Mouse (Mus musculus) erythroblast, embryonic 14.5 days (primary cell): ENCODE measurements at regions not wholly inside any gene's neighbourhood (a gene's known extent, or its start where the extent isn't known, plus 50 kb on each side); places are given as distances from the start of the nearest gene placed in this dataset.
"Not testable (repeated sequence)": the region's sequence is repeated elsewhere in the genome, so short reads cannot be mapped to it uniquely, and the experiment has no call there.

Source experiments
- GATA1 ChIP-seq: IDR thresholded peaks from 2 replicates; pipeline ENCODE4 v1.6.1; 2012; ENCODE audit warnings: low read length, inconsistent platforms, mixed read lengths
- TAL1 ChIP-seq: IDR thresholded peaks from 3 replicates; pipeline ENCODE4 v1.6.1; 2012; ENCODE audit warnings: low read length, inconsistent platforms, mixed read lengths

DNA sequence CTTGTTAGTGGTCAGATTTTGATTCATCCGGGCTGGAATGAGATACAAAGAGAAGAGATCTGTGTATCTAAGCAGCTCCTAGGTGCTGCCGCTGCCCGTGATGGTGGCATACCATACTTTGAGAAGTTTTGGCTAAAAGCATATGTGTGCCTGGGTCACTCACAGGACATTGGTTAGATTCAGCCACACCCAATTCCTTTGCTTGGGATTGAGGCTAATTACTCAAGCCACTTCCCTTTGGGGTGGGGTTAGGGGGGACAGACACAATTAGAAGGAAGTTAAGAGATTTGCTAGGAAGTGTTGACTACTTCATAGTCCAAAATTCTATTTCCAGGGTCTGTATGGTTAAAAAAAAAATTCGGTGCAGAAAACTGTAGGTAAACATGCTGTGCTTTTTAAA, 97.9 kb upstream of the Klf4 start:
- TF ChIP-seq TAL1, GATA1: not testable (repeated sequence)
